Mouse (Mus musculus) lung, adult 2 months (tissue): ENCODE results near the gene Ppp1r9b.

Experiments used
- CTCF ChIP-seq: fragments of 200-500 bp; IDR thresholded peaks from 2 replicates; pipeline ENCODE4 v1.5.1; 2011; ENCODE audit warnings: mild to moderate bottlenecking, low read length, control low read depth; ENCODE audit not compliant: insufficient read depth
- POLR2A ChIP-seq: fragments of 200-500 bp; IDR thresholded peaks from 2 replicates; pipeline ENCODE4 v1.6.1; 2011; ENCODE audit warnings: low read depth, mild to moderate bottlenecking, control low read depth, low read length, borderline replicate concordance; ENCODE audit errors: extremely low read depth

DNA sequence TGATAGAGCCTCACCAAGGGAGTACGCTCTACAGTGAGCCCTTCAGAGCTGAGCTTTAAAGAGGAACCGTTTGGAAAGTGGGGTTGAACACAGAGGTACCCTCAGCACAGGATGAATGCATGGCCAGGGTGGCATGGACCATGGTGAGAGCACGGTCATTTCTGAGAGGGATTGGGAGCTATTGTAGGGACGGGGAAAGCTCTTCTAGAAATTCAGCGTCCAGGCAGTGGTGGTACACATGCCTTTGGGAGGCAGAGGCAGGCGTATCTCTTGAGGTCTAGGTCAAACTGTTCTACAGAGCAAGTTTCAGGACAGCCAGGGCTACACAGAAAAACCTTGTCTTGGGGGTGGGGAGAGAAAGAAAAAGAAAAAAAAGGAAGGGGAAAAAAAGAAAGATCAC, 6.1 kb downstream of the Ppp1r9b start:
- TF ChIP-seq POLR2A (no peak), CTCF (no peak)
